In genomic region chr10:110453566-110453965, GRCm38 (mm10) we compare ENCODE assay signal across 18 mouse cellular contexts. TPM values are rescaled to one million over a fixed set of nuclear protein-coding genes. Genes with fewer than 3 reads are reported as not detected.
A peak's percentile ranks its signal among the peaks of the same experiment; 100 is the strongest.
DNase-seq lines count a peak whose midpoint lies in the region; ATAC-seq lines count a peak whose summit lies in the region.
"Had no signal": no experiment of that assay in that cellular context is flagged by ENCODE, and none has a peak within 500 bp of the region (broad histone marks: within the 10 kb centered on the region; RNA-seq: fewer than 3 reads in every experiment).

No protein-coding gene starts in this region.

- H3K27me3 ChIP-seq in hindbrain, embryonic 11.5 days (ENCODE audit: control insufficient read depth, insufficient read depth, low read length) = 0 out of 2 replicates have a peak, but pooled peaks cover 2% of the 10 kb centered on the region
- H3K27me3 ChIP-seq in hindbrain, embryonic 10.5 days (ENCODE audit: insufficient read depth, poor library complexity, severe bottlenecking) = peaks cover 22% of the 10 kb centered on the region; the same call in 1 of the 2 replicates
- no peaks in the 10 kb centered on the region for H3K27me3 ChIP-seq in forebrain, embryonic 15.5 days
- H3K27me3 ChIP-seq in midbrain, embryonic 10.5 days (ENCODE audit: low read depth, poor library complexity, severe bottlenecking) = peaks cover 45% of the 10 kb centered on the region
- H3K27me3 ChIP-seq in neural tube, embryonic 13.5 days = no peaks in the 10 kb centered on the region; the same call in 1 of the 2 replicates

- DNase-seq in hindbrain, embryonic 11.5 days (ENCODE audit: low spot score) = no peak
- DNase-seq in hindbrain, embryonic 10.5 days (ENCODE audit: low spot score) = no peak
- DNase-seq in midbrain, embryonic 10.5 days (ENCODE audit: low spot score) = no peak
- DNase-seq in ovary, postnatal 36 days (ENCODE audit: low spot score) = no peak
- DNase-seq in right cerebral cortex, postnatal 14 days = no peak
- DNase-seq in cerebellum, postnatal 10 days = no peak
- DNase-seq: cerebellum, adult 11 months; gastrocnemius, postnatal 25 days; kidney, postnatal 14 days; lung, embryonic 14.5 days; spleen, adult 18-20 months; thymus, postnatal 36 days had no signal

- no peak overlapping the region for H3K9ac ChIP-seq in hindbrain, embryonic 11.5 days (ENCODE audit: low read depth, low read length)
- peak overlapping the region; percentile 93 for H3K9ac ChIP-seq in forebrain, embryonic 15.5 days (replicated peaks)
- peak overlapping the region; percentile 93 for H3K9ac ChIP-seq in neural tube, embryonic 13.5 days
- H3K9ac ChIP-seq: lung, embryonic 14.5 days had no signal

- 64% methylated on average over 5 of the region's 5 CpGs for WGBS in hindbrain, embryonic 11.5 days
- 69% methylated on average over 5 of the region's 5 CpGs for WGBS in hindbrain, embryonic 10.5 days
- 46% methylated on average over 5 of the region's 5 CpGs for WGBS in forebrain, embryonic 15.5 days
- 66% methylated on average over 5 of the region's 5 CpGs for WGBS in midbrain, embryonic 10.5 days
- 39% methylated on average over 5 of the region's 5 CpGs for WGBS in neural tube, embryonic 13.5 days

- no peak overlapping the region; the same call in 1 of the 2 replicates for H3K4me2 ChIP-seq in hindbrain, embryonic 11.5 days (replicated peaks; ENCODE audit: low read depth, low read length)
- H3K4me2 ChIP-seq in forebrain, embryonic 15.5 days (replicated peaks) = peak overlapping the region; percentile 92
- H3K4me2 ChIP-seq in neural tube, embryonic 13.5 days = peak overlapping the region; percentile 71
- H3K4me2 ChIP-seq: heart, embryonic 11.5 days; liver, embryonic 11.5 days had no signal

- peak overlapping the region; percentile 12; the same call in 1 of the 2 replicates for H3K4me3 ChIP-seq in hindbrain, embryonic 11.5 days (ENCODE audit: low read depth, low read length)
- H3K4me3 ChIP-seq in hindbrain, embryonic 10.5 days = no peak overlapping the region
- peak overlapping the region; percentile 95 for H3K4me3 ChIP-seq in forebrain, embryonic 15.5 days
- peak overlapping the region; percentile 73; the same call in 1 of the 2 replicates for H3K4me3 ChIP-seq in midbrain, embryonic 10.5 days
- peak overlapping the region; percentile 83 for H3K4me3 ChIP-seq in neural tube, embryonic 13.5 days

- H3K27ac ChIP-seq in hindbrain, embryonic 11.5 days (ENCODE audit: low read depth, low read length) = no peak overlapping the region
- no peak overlapping the region for H3K27ac ChIP-seq in hindbrain, embryonic 10.5 days
- H3K27ac ChIP-seq in forebrain, embryonic 15.5 days (replicated peaks) = peak overlapping the region; percentile 97
- no peak overlapping the region for H3K27ac ChIP-seq in midbrain, embryonic 10.5 days (replicated peaks)
- peak overlapping the region; percentile 96 for H3K27ac ChIP-seq in neural tube, embryonic 13.5 days (replicated peaks)
- H3K27ac ChIP-seq: macrophage had no signal

- ATAC-seq in hindbrain, embryonic 11.5 days (ENCODE audit: low FRiP score) = no peak
- no peak for ATAC-seq in forebrain, embryonic 15.5 days (replicated peaks)
- ATAC-seq in neural tube, embryonic 13.5 days (ENCODE audit: low read depth) = no peak
- ATAC-seq: intestine, postnatal 0 days had no signal

- no peaks in the 10 kb centered on the region for H3K4me1 ChIP-seq in hindbrain, embryonic 11.5 days (replicated peaks; ENCODE audit: control insufficient read depth, insufficient read depth, low read length)
- H3K4me1 ChIP-seq in hindbrain, embryonic 10.5 days (replicated peaks) = peaks cover 15% of the 10 kb centered on the region
- peaks cover 30% of the 10 kb centered on the region for H3K4me1 ChIP-seq in forebrain, embryonic 15.5 days
- H3K4me1 ChIP-seq in midbrain, embryonic 10.5 days = peaks cover 16% of the 10 kb centered on the region
- H3K4me1 ChIP-seq in neural tube, embryonic 13.5 days (replicated peaks) = peaks cover 22% of the 10 kb centered on the region

- no peaks in the 10 kb centered on the region for H3K9me3 ChIP-seq in hindbrain, embryonic 11.5 days (ENCODE audit: control insufficient read depth, low read length)
- H3K9me3 ChIP-seq in hindbrain, embryonic 10.5 days = no peaks in the 10 kb centered on the region
- no peaks in the 10 kb centered on the region for H3K9me3 ChIP-seq in forebrain, embryonic 15.5 days
- no peaks in the 10 kb centered on the region for H3K9me3 ChIP-seq in midbrain, embryonic 10.5 days (replicated peaks)
- no peaks in the 10 kb centered on the region for H3K9me3 ChIP-seq in neural tube, embryonic 13.5 days

- H3K36me3 ChIP-seq in hindbrain, embryonic 11.5 days (ENCODE audit: control insufficient read depth, insufficient read depth, low read length) = no peaks in the 10 kb centered on the region
- H3K36me3 ChIP-seq in hindbrain, embryonic 10.5 days = no peaks in the 10 kb centered on the region
- no peaks in the 10 kb centered on the region for H3K36me3 ChIP-seq in forebrain, embryonic 15.5 days
- H3K36me3 ChIP-seq in midbrain, embryonic 10.5 days = no peaks in the 10 kb centered on the region
- H3K36me3 ChIP-seq in neural tube, embryonic 13.5 days = no peaks in the 10 kb centered on the region

RNA-seq across cellular contexts. Expression of gene Nav3, which starts 2.4 kb away (rescaled TPM):
- polyA plus RNA-seq in hindbrain, embryonic 11.5 days (2014; fragmentation: Nextera tagmentation; extraction: Ambion mirVana) = 7.9 and 9.2 TPM in 2 replicates
- polyA plus RNA-seq in hindbrain, embryonic 10.5 days (2016; fragmentation: Nextera tagmentation; extraction: Ambion mirVana) = 2.0 and 5.2 TPM in 2 replicates
- polyA plus RNA-seq in forebrain, embryonic 15.5 days (2015; fragmentation: Nextera tagmentation; extraction: Ambion mirVana) = 28.3 and 29.5 TPM in 2 replicates
- polyA plus RNA-seq in midbrain, embryonic 10.5 days (2016; fragmentation: Nextera tagmentation; extraction: Ambion mirVana) = 3.4 and 4.9 TPM in 2 replicates
- 27.5 and 28.2 TPM in 2 replicates for polyA plus RNA-seq in neural tube, embryonic 13.5 days (2015; fragmentation: Nextera tagmentation; extraction: Ambion mirVana)
- polyA plus RNA-seq: macrophage had no signal

Comparison
In these comparisons a context has a peak if more than half of its experiments do, and no peak if none do; other contexts are left out.
1. H3K27ac ChIP-seq: peak in forebrain, embryonic 15.5 days (single experiment) and neural tube, embryonic 13.5 days (single experiment); none in hindbrain, embryonic 11.5 days (single experiment), hindbrain, embryonic 10.5 days (single experiment) and midbrain, embryonic 10.5 days (single experiment).